Mouse (Mus musculus) layer of hippocampus, adult 2 months (tissue): ENCODE measurements at regions not wholly inside any gene's neighbourhood (a gene's known extent, or its start where the extent isn't known, plus 50 kb on each side); places are given as distances from the start of the nearest gene placed in this dataset.
"Not testable (repeated sequence)": the region's sequence is repeated elsewhere in the genome, so short reads cannot be mapped to it uniquely, and the experiment has no call there.

Experiments
- DNase-seq, 2 experiments: peaks; one replicate each; pipeline ENCODE4 v3.0.0; 2022; ENCODE audit warnings: low spot score in 2 of 2
- H3K27ac ChIP-seq: fragments of 200-600 bp; 2 replicates; pipeline ENCODE4 v1.8.1; 2022
- H3K4me3 ChIP-seq: fragments of 200-600 bp; 2 replicates; pipeline ENCODE4 v1.8.1; 2022; ENCODE audit warnings: mild to moderate bottlenecking
- CTCF ChIP-seq: fragments of 200-600 bp; conservative IDR thresholded peaks from 2 replicates; pipeline ENCODE4 v1.8.1; 2022; ENCODE audit warnings: antibody characterized with exemption, mild to moderate bottlenecking, moderate library complexity

GRCm38 (mm10) chrX:127484659-127485058 is 90.6 kb downstream of the 4921511C20Rik start:
- Histone ChIP-seq H3K4me3 (no peak overlapping the region), H3K27ac (no peak overlapping the region)
- DNase-seq: no peak
- peak; percentile 63 for TF ChIP-seq CTCF

GRCm38 (mm10) chrX:127519114-127519513 is 125.0 kb downstream of the 4921511C20Rik start:
- no peak for DNase-seq

GRCm38 (mm10) chrX:127524543-127524942 is 130.4 kb downstream of the 4921511C20Rik start:
- not testable (repeated sequence) for H3K4me3 ChIP-seq, DNase-seq, H3K27ac ChIP-seq

More at GRCm38 (mm10) chrX:127519114-127519513, 125.0 kb downstream of the 4921511C20Rik start:
- peak; percentile 64 for TF ChIP-seq CTCF
- Histone ChIP-seq H3K27ac (no peak overlapping the region), H3K4me3 (no peak overlapping the region)

GRCm38 (mm10) chrX:127554001-127554400 is 159.9 kb downstream of the 4921511C20Rik start:
- no peak overlapping the region for H3K27ac ChIP-seq
- TF ChIP-seq CTCF: no peak
- H3K4me3 ChIP-seq: no peak overlapping the region
- no peak for DNase-seq
